Mouse (Mus musculus) adrenal gland, postnatal 36 days (tissue): Measurements from ENCODE around the gene 4833427G06Rik. TPM values are rescaled to one million over a fixed set of nuclear protein-coding genes. Genes with fewer than 3 reads are reported as not detected.
"Not testable (repeated sequence)": the region's sequence is repeated elsewhere in the genome, so short reads cannot be mapped to it uniquely, and the experiment has no call there.

Source experiments
- DNase-seq, 2 experiments: peaks; one replicate each; pipeline ENCODE4 v3.0.0; 2021; ENCODE audit warnings: mixed read lengths in 1 of 2
- long read RNA-seq, 2 experiments: library from polyadenylated mRNA; stranded (forward); transcript quantifications; one replicate each; pipeline ENCODE4 v2.0.0; 2021; ENCODE audit warnings: borderline sequencing depth in 2 of 2
- total RNA-seq, 2 experiments: library from RNA; stranded (reverse); gene quantifications; 2 replicates each; pipeline ENCODE4 v1.2.3; 2021

4833427G06Rik gene
- total RNA-seq, result under 1 TPM in 1 of 2 experiments, not detected in 1; 0.49 TPM
- long read RNA-seq, experiment 1, result 0 reads
- long read RNA-seq, experiment 2, result 0 reads

DNA sequence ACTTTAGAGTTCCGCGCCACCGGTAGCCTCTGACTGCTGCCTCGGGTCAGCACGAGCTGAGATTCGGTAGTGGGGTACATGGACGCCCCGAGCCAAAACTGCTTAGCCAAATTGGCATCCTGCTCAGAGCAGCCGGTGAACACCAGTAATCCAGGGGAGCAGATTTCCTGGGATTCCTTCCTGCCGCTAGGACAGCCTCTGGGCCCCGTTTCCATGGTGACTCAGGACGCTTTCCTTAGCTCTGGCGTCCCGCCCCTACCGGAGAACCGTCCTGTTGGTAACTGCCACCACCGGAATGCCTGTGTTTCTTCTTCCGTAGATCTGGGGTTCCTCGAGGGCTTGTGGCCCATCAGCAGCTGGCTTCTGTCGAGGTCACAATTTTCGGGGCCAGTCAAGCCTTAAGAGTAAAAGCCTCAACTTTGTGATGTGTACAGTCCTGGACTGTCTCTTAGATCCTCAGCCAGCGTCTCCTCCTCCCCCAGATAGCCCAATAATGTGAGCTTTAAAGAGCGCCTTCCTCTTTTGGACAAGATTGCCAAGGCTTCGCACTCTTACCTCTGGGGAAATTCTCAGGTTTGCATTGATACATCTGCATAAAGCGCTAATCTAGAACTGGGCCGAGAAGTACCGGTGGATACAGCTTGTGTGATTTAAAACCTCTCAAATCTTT is at the start of gene 4833427G06Rik:
Gene 4833427G06Rik (minus strand): TSS at position 323 of the 670 bp plus-strand sequence.
- DNase-seq, result peak; percentile 83 to 85

DNA sequence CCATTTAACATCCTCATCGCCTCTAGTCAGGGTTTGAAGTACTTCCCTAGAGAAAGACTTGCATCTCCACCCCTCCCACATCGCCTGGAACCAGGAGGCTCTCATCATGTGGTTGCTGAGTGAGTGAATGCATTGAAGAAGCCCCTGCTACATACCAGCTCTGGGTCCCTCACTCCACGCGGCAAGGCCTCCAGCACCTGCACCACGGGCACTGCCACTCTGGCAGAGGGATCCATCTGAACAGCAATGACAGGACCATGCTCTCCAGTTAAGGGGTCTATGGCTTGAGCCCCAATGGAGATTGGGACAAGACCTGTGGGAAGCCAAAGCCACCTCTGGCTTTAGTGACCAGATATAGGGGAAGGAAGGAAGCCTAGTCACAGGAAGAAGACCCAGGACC is 45.4 kb upstream of the 4833427G06Rik start:
- no peak for DNase-seq

GRCm38 (mm10) chr9:51146496-51146895 is 44.6 kb upstream of the 4833427G06Rik start:
- no peak for DNase-seq

DNA sequence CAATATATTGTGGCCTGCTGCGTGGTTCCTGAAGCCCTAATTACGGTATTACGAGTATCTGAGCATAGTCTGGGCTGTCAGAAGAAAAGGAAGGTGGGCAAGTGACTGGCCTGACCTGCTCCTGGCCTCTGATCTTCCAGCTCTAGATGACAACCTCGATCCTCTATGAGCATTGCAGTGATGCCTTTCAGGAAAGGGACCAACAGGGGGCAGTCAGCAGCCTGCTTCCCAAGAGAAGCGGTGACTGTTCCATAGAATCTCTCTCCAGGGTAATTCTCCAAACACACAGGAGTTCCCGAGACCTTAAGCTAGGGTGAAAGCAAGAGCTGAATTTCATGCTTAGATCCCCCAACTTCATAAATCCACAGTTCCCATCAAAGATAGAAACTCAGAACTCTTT is 42.3 kb upstream of the 4833427G06Rik start:
- no peak for DNase-seq

GRCm38 (mm10) chr9:51143437-51143836 is 41.6 kb upstream of the 4833427G06Rik start:
- no peak for DNase-seq

DNA sequence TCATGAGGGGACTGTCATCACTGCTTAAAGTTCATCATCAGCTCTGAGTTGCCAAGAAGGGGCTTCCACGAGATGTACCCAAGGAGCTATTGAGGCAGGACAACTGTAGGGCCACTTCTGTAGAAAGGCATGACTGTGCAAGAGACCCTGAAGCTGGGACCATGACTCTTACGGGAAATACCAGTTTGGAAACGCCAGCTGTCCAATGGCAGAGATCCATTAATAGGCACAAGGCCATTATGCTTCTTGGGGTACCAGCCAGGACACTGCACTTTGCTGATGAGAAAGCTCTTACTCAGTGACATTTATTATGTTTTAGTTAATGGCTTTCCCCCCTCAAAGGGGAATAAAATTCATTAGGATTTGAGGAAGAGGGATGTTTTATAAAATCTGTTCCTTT is 38.8 kb upstream of the 4833427G06Rik start:
- DNase-seq, result no peak

DNA sequence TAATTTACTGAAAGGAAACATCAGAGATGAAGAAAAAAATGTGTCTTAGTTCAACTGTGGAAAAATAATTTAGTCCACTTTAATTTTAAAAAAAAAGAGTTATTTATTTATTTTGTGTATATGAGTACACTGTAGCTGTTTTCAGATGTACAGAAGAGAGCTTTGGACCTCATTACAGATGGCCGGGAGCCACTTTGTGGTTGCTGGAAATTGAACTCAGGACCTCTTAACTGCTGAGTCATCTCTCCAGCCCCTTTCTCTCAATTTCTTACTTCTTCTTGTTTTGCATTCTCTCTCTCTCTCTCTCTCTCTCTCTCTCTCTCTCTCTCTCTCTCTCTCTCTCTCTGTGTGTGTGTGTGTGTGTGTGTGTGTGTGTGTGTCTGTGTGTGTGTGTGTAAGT is 37.5 kb upstream of the 4833427G06Rik start:
- not testable (repeated sequence) for DNase-seq

DNA sequence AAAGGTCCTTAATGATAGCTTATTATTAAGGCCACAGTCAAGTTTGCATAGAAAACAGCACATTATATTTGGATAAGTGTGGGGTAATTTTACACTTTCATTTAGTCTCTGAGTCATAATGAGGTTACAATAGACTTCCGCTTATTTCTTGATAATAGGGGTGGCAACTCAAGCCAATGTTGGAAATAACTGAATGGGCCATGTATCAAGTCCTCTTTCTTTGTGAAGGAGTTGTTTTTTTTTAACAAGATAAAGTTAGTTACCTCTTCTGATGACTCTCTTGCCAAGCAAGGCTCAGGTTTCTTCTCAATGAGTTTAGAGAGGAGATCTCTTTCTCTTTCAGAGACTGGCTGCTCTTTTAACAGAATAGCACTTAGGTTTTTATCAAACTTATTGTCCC is 36.4 kb upstream of the 4833427G06Rik start:
- no peak for DNase-seq

GRCm38 (mm10) chr9:51137836-51138235 is 36.0 kb upstream of the 4833427G06Rik start:
- DNase-seq, result no peak

DNA sequence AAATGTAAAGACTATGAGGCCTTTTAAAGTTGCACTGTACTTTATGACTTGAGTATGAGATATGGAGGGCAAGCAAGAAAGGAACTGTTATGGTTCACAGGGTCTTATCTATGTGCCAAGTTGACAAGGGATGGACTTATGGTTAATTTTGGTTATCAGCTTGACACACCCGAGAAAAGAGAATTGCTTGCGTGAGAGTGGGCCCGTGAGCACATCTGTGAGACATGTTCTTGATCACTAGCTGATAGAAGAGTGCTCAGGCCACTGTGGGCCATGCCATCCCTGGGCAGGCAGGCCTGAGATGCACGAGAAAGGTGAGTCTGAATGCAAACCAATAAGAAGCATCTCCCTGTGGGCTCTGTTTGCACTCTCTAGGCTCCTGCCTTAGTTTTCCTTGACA is 35.6 kb upstream of the 4833427G06Rik start:
- DNase-seq, result no peak

GRCm38 (mm10) chr9:51136985-51137384 is 35.1 kb upstream of the 4833427G06Rik start:
- DNase-seq, result peak; percentile 54 to 77

DNA sequence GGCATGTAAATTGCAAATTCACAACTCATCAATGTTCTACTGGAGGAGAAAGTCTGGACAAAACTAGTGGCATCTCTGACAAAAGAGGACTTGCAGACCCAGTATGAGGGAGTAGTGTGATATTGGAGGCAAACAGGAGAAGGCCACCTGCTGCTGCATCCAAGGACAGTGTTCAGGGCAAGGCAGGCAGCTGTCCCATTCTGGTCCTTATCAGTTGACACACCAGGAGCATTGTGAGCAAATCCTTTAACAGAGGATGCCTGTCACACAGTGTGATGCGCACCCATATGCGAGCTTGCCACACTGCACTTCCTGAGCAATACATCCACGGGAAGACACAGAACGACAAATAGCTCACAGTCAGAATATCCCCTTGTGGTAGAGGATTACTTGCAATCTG is 12.9 kb upstream of the 4833427G06Rik start:
- no peak for DNase-seq

GRCm38 (mm10) chr9:51105751-51106150 is 3.9 kb upstream of the 4833427G06Rik start:
- no peak for DNase-seq

GRCm38 (mm10) chr9:51103808-51104514 is 2.1 kb upstream of the 4833427G06Rik start:
- peak; percentile 66 to 74 for DNase-seq

- DNase-seq, result peak; percentile 85 to 87
Observed at GRCm38 (mm10) chr9:51102963-51103807, 1.3 kb upstream of the 4833427G06Rik start.

- DNase-seq, result peak; percentile 74 to 76
Observed at GRCm38 (mm10) chr9:51096306-51096705, 5.6 kb downstream of the 4833427G06Rik start.

DNA sequence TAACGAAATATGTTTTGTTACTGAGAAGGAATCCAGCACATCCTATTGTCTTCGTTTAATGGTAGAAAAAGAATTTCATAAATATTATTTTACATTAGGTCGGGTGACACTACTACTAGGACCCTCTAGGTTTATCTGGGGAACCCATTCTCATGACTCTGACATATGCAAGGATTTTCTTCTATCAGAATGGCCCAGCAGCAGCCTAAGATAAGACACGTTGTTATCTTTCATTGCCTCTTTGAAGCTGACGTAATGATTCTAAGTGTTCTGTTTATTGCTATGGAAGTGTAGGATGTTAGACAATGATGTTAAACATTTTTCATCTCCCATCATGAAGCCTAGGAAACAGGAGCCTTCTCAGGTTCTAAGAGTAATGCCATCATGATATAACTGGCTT is 8.2 kb downstream of the 4833427G06Rik start:
- DNase-seq, result no peak

DNA sequence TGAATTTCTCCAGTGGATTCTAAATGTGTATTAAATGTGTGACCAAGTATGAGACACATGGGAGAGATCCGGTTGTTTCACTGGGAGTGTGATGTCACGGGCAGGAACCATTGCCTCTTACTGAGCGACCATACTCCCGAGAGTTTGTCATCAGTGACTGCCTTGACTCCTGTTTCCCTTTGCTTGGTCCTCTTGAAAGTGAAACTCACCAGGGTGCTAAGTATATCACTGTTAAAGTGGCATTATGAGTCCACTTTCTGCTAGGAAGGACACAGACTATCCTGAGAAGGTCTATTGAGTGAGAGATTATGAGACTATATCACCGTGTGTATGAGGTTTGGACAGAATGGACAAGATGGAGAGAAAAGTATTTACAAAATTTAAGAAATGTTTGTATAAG is 20.3 kb downstream of the 4833427G06Rik start:
- no peak for DNase-seq

- DNase-seq, result peak; percentile 79 to 89
Observed at GRCm38 (mm10) chr9:51076979-51077315, 24.9 kb downstream of the 4833427G06Rik start, which contains the start of gene Layn. Layn (minus strand) TSS chr9:51077094.

DNA sequence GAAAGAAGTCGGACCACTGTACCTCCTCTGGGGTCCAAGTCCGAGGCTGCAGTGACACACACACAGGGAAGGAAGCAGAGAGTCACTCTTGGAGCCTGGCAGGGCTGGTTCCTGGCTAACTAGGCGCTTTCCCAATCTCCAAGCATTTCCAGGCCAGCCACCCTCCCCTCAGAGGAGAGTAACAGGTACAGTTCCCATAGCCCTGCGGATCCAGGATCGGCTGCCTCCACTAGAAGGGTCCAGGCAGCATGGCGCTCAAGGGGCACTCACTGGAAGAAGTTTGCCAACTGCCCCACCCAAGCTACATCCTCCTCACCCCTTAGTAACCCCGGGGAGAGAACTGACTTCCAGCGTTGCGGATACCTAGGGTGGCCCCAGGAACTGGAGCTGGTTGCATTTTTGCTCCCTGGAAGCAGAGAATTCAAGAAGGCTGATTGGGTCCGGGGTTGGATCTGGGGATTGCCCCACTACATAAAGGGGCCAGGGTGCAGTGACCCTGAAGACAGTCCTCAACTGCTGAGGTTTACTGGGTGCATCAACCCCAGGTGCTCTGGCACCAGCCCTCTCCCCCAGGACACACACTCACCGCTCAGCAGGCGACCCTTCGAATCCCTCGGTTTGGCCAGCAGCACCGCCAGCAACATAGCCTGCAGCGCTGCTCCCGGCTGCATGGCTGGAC is 25.4 kb downstream of the 4833427G06Rik start:
- peak; percentile 7 to 28 for DNase-seq

DNA sequence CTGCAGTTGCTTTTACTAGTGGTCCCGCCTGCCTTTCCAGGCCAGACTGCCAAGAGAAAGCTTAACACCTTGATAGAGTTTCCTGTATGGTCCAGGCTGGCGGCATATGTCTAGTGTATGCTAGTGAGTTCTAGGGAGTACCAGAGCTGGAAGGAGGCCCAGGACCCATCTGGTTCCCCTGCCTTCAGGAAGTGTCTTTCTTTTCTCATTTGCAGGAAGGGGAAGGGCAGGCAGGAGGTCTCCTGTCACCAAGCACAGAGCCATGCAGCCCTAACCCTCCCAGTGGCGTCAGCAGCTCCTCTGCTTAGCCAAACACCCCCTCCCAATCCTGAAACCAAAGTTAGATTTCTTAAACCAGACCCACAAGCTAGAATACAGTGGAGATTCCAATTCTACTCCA is 26.1 kb downstream of the 4833427G06Rik start:
- peak; percentile 19 to 21 for DNase-seq

DNA sequence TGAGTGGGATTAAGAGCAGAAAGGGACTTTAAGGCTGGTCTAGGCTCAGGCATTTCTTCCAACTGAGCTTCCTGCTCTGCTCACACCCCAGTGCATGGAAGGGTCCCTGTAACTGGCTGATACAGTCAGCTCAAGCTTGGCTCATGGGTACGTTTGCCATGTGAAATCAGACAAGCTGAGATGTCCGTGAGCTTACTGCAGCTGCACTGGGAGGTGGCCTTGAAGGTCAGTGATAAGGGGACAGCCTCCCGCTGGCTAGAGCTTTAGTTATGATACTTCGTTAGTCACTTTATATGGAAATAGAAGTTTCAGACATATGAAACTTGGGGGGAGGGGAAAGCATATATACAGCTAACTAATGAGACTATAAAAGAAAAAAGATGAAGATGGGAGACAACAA is 31.1 kb downstream of the 4833427G06Rik start:
- peak; percentile 43 to 54 for DNase-seq
